Mouse (Mus musculus): ENCODE results near the gene Nlrp6. TPM values are rescaled to one million over a fixed set of nuclear protein-coding genes. Genes with fewer than 3 reads are reported as not detected.

The Nlrp6 gene
- polyA plus RNA-seq, 1 experiment from 2014 or later, result 0.07 TPM

DNA sequence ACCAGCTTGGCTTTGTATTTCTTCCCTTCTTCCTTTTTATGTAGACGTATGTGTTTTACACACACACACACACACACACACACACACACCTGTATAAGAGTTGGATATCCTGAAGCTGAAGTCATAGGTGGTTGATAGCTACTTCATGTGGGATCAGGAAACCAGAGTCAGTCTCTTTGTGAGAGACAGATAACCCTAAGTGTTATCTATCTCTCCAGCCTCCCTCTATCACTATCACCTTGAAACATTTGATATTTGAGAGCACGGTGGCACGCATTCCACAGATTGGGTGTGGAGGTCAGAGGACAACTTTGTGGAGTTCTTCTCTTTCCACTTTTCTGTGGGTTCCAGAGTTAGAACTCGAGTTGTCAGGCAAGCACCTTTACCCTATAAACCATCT, 791 bp upstream of the Nlrp6 start:
- DNase-seq (ENCODE audit: low spot score), result no peak
- H3K36me3 ChIP-seq (ENCODE audit: insufficient read depth, low read length), result no peaks in the 10 kb centered on the region
- ATAC-seq, result no peak
- no peak overlapping the region for H3K4me3 ChIP-seq (ENCODE audit: low read depth, low read length)
- H3K9ac ChIP-seq (replicated peaks; ENCODE audit: low read depth), result no peak overlapping the region
- no peaks in the 10 kb centered on the region for H3K9me3 ChIP-seq (ENCODE audit: low read length)
- no peak overlapping the region for H3K27ac ChIP-seq (ENCODE audit: low read length)
- WGBS, result 32% methylated on average over 4 of the region's 4 CpGs
- no peak overlapping the region for H3K4me2 ChIP-seq (replicated peaks; ENCODE audit: low read depth, low read length)
- peaks cover 10% of the 10 kb centered on the region; the same call in 1 of the 2 replicates for H3K4me1 ChIP-seq (ENCODE audit: insufficient read depth, low read depth, low read length)
- no peak for TF ChIP-seq CTCF (IDR thresholded peaks at IDR 0.05)
- TF ChIP-seq EP300 (IDR thresholded peaks at IDR 0.05), result no peak
- H3K27me3 ChIP-seq (replicated peaks; ENCODE audit: insufficient read depth, low read length), result peaks cover 55% of the 10 kb centered on the region

DNA sequence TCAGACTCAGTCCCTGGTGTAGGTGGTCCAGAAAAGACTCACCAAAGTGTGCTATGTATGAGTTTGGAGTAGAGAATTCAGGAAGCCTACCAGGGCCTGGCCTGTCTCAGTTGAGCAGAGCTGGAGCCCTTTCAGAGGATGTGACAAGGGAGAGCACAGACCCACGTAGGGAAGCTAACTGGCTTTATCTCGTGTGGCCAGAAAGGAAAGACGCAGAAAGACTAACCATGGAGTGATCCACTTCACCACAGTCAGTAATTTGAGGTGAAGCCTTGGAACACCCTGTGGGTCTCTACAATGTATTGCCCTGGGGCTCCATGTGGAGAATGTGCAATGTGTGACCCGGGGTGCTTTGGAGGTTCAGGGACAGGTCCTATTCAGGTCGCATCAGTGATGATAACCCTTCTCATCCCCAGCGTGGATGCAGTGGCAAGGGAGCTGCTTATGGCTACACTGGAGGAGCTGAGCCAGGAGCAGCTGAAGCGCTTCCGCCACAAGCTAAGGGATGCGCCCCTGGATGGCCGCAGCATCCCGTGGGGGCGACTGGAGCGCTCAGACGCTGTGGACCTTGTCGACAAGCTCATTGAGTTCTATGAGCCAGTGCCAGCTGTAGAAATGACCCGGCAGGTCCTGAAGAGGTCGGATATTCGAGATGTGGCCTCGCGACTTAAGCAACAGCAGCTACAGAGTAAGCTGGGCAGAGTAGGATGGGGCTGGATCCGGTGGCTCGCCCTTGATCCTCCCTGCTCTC, 698 bp downstream of the Nlrp6 start:
- H3K4me2 ChIP-seq (replicated peaks; ENCODE audit: low read depth, low read length), result no peak overlapping the region
- ATAC-seq (no peak), DNase-seq (ENCODE audit: low spot score) (no peak)
- H3K9me3 ChIP-seq (ENCODE audit: low read length), result no peaks in the 10 kb centered on the region
- peaks cover 10% of the 10 kb centered on the region; the same call in 1 of the 2 replicates for H3K4me1 ChIP-seq (ENCODE audit: insufficient read depth, low read depth, low read length)
- no peak overlapping the region for H3K9ac ChIP-seq (replicated peaks; ENCODE audit: low read depth)
- H3K27me3 ChIP-seq (replicated peaks; ENCODE audit: insufficient read depth, low read length), result peaks cover 55% of the 10 kb centered on the region
- 30% methylated on average over 22 of the region's 22 CpGs for WGBS
- no peak overlapping the region for H3K27ac ChIP-seq (ENCODE audit: low read length)
- no peak for TF ChIP-seq EP300 (IDR thresholded peaks at IDR 0.05)
- TF ChIP-seq CTCF (IDR thresholded peaks at IDR 0.05), result no peak
- H3K36me3 ChIP-seq (ENCODE audit: insufficient read depth, low read length), result no peaks in the 10 kb centered on the region
- no peak overlapping the region for H3K4me3 ChIP-seq (ENCODE audit: low read depth, low read length)

DNA sequence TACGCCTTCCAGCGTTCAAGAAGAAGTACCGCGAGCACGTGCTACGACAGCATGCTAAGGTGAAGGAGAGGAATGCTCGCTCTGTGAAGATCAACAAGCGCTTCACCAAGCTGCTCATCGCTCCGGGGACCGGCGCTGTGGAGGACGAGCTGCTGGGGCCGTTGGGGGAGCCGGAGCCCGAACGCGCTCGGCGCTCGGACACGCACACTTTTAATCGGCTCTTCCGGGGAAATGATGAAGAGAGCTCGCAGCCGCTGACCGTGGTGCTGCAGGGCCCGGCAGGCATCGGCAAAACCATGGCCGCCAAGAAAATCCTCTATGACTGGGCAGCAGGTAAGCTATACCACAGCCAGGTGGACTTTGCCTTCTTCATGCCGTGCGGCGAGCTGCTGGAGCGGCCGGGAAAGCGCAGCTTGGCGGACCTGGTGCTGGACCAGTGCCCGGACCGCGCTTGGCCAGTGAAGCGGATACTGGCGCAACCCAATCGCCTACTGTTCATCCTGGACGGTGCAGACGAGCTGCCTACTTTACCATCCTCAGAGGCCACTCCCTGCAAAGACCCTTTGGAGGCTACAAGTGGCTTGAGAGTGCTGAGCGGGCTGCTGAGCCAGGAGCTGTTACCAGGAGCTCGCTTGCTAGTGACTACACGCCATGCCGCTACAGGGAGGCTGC, 1.8 kb downstream of the Nlrp6 start:
- peak; percentile 26 for DNase-seq (ENCODE audit: low spot score)
- Histone ChIP-seq H3K27ac (ENCODE audit: low read length) (no peak overlapping the region), H3K4me1 (ENCODE audit: insufficient read depth, low read depth, low read length) (peaks cover 10% of the 10 kb centered on the region; the same call in 1 of the 2 replicates), H3K36me3 (ENCODE audit: insufficient read depth, low read length) (no peaks in the 10 kb centered on the region), H3K27me3 (replicated peaks; ENCODE audit: insufficient read depth, low read length) (peaks cover 55% of the 10 kb centered on the region), H3K4me3 (ENCODE audit: low read depth, low read length) (peak overlapping the region; percentile 24), H3K9me3 (ENCODE audit: low read length) (no peaks in the 10 kb centered on the region), H3K9ac (replicated peaks; ENCODE audit: low read depth) (no peak overlapping the region), H3K4me2 (replicated peaks; ENCODE audit: low read depth, low read length) (peak overlapping the region; percentile 46)
- 0 out of 2 replicates have a peak, but pooled peaks have one; percentile 16 for ATAC-seq
- under 1% methylated on average over 49 of the region's 49 CpGs for WGBS
- TF ChIP-seq CTCF (IDR thresholded peaks at IDR 0.05) (no peak), EP300 (IDR thresholded peaks at IDR 0.05) (no peak)

DNA sequence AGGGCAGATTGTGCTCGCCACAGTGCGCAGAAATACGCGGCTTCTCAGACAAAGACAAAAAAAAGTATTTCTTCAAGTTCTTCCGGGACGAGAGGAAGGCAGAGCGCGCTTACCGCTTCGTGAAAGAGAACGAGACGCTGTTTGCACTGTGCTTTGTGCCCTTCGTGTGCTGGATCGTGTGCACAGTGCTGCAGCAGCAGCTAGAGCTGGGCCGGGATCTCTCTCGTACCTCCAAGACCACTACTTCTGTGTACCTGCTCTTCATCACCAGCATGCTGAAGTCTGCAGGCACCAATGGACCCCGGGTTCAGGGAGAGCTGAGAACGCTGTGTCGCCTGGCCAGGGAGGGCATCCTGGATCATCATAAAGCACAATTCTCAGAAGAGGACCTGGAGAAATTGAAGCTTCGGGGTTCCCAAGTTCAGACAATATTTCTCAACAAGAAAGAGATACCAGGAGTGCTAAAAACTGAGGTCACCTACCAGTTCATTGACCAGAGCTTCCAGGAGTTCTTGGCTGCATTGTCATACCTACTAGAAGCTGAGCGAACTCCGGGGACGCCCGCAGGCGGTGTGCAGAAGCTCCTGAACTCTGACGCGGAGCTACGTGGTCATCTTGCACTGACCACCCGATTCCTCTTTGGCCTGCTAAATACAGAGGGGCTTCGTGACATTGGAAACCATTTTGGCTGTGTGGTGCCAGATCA, 2.5 kb downstream of the Nlrp6 start:
- WGBS, result 21% methylated on average over 30 of the region's 30 CpGs
- H3K9ac ChIP-seq (replicated peaks; ENCODE audit: low read depth), result no peak overlapping the region
- TF ChIP-seq CTCF (IDR thresholded peaks at IDR 0.05), result no peak
- no peak for TF ChIP-seq EP300 (IDR thresholded peaks at IDR 0.05)
- no peaks in the 10 kb centered on the region for H3K36me3 ChIP-seq (ENCODE audit: insufficient read depth, low read length)
- no peak overlapping the region for H3K27ac ChIP-seq (ENCODE audit: low read length)
- H3K4me2 ChIP-seq (replicated peaks; ENCODE audit: low read depth, low read length), result peak overlapping the region; percentile 46
- peak overlapping the region; percentile 24; the same call in 1 of the 2 replicates for H3K4me3 ChIP-seq (ENCODE audit: low read depth, low read length)
- ATAC-seq (no peak), DNase-seq (ENCODE audit: low spot score) (no peak)
- H3K4me1 ChIP-seq (ENCODE audit: insufficient read depth, low read depth, low read length), result peaks cover 10% of the 10 kb centered on the region; the same call in 1 of the 2 replicates
- H3K27me3 ChIP-seq (replicated peaks; ENCODE audit: insufficient read depth, low read length), result peaks cover 55% of the 10 kb centered on the region
- H3K9me3 ChIP-seq (ENCODE audit: low read length), result no peaks in the 10 kb centered on the region

DNA sequence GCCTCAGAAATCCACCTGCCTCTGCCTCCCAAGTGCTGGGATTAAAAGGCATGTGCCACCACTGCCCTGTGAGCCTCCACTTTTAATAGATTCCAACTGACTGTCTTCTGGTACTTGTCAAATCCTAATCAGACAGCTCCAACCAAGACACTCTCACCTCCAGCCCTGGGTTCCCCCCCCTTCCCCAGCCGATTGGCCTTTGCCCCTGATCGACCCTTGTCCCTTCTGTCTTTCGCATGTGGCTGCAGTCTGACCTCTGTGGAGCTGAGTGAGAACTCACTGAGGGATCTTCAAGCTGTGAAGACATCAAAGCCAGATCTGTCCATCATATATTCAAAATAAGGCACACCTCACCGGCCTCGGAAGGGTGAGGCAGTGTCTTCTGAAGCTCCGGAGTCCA, 6.5 kb downstream of the Nlrp6 start:
- H3K27me3 ChIP-seq (replicated peaks; ENCODE audit: insufficient read depth, low read length), result peaks cover 28% of the 10 kb centered on the region
- no peak for TF ChIP-seq EP300 (IDR thresholded peaks at IDR 0.05)
- TF ChIP-seq CTCF (IDR thresholded peaks at IDR 0.05), result no peak
- no peaks in the 10 kb centered on the region for H3K9me3 ChIP-seq (ENCODE audit: low read length)
- no peak overlapping the region for H3K4me3 ChIP-seq (ENCODE audit: low read depth, low read length)
- H3K9ac ChIP-seq (replicated peaks; ENCODE audit: low read depth), result no peak overlapping the region
- H3K4me2 ChIP-seq (replicated peaks; ENCODE audit: low read depth, low read length), result no peak overlapping the region
- WGBS, result 74% methylated on average over 6 of the region's 6 CpGs
- ATAC-seq, result no peak
- peaks cover 9% of the 10 kb centered on the region; the same call in 1 of the 2 replicates for H3K4me1 ChIP-seq (ENCODE audit: insufficient read depth, low read depth, low read length)
- H3K27ac ChIP-seq (ENCODE audit: low read length), result no peak overlapping the region
- DNase-seq (ENCODE audit: low spot score), result no peak
- H3K36me3 ChIP-seq (ENCODE audit: insufficient read depth, low read length), result no peaks in the 10 kb centered on the region

DNA sequence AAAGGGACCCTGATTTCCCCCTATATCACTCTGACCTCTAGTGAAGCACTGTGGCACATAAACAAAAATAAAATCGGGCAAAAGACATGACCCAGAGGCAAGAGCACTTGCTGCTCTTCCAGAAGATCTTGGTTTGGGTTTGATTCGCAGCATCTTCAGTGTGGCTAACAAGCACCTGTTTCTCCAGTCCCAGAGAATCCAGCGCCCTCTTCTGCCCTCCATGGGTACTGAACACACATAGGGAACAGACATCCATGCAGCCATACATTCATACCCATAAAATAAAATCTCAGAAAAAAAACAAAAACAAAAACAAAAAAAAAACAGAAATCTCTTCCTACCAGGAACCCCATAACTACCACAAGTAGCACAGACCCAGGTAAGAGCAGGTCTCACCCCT, 17.7 kb downstream of the Nlrp6 start:
- Histone ChIP-seq H3K4me3 (ENCODE audit: low read depth, low read length) (no peak overlapping the region), H3K9me3 (ENCODE audit: low read length) (no peaks in the 10 kb centered on the region), H3K4me1 (ENCODE audit: insufficient read depth, low read depth, low read length) (peaks cover 12% of the 10 kb centered on the region; the same call in 1 of the 2 replicates), H3K4me2 (replicated peaks; ENCODE audit: low read depth, low read length) (no peak overlapping the region), H3K27ac (ENCODE audit: low read length) (no peak overlapping the region), H3K27me3 (replicated peaks; ENCODE audit: insufficient read depth, low read length) (no peaks in the 10 kb centered on the region; the same call in 1 of the 2 replicates), H3K36me3 (ENCODE audit: insufficient read depth, low read length) (no peaks in the 10 kb centered on the region), H3K9ac (replicated peaks; ENCODE audit: low read depth) (no peak overlapping the region)
- peak; percentile 58 for TF ChIP-seq CTCF (IDR thresholded peaks at IDR 0.05)
- no peak for TF ChIP-seq EP300 (IDR thresholded peaks at IDR 0.05)
- DNase-seq (ENCODE audit: low spot score), result no peak
- WGBS, result 42% methylated on average over 3 of the region's 3 CpGs
- no peak for ATAC-seq

Measured in lung, postnatal 0 days (tissue).